Mouse (Mus musculus): ENCODE data around the gene Pik3cb.

DNA sequence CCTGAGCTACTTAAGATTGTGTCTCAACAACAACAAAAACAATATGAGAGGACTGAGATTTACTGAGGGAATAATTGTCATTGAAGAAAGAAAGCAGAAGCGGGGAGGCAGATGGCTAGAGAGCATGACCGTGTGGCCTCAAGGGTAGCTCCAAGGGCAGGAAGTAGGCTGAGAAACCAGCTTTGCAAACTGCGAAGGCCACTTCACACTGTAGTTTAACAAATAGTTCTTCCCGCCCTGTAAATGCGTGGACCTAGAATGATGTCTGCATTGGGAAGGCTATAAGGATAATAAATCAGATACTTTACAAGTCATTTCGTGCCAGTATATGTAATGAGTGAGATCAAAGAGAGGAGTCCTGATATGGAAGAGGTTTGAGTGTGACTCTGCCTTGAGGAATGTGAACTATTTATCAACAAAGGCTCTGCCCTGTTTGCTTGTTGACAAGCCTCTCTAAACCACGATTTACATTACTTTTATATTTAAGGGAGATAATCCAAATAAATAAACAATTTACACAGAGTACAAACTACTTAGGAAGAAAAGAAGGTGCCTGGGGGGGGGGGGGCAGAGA, 4.1 kb upstream of the Pik3cb start:
- TF ChIP-seq CTCF (conservative IDR thresholded peaks at IDR 0.05; ENCODE audit: insufficient read depth, insufficient read length, low read depth, low read length) (no peak), POLR2A (IDR thresholded peaks at IDR 0.05; ENCODE audit: low read depth, low read length) (no peak)

All from kidney, adult 2 months (tissue).